Mouse (Mus musculus) embryonic fibroblast, embryonic 13.5 days (primary cell): ENCODE measurements at regions not wholly inside any gene's neighbourhood (a gene's known extent, or its start where the extent isn't known, plus 50 kb on each side); places are given as distances from the start of the nearest gene placed in this dataset.

Experiments
- H3K27ac ChIP-seq: 2 replicates; pipeline ENCODE4 v1.5.1; 2012; ENCODE audit warnings: low read length, control low read depth, inconsistent platforms; ENCODE audit not compliant: insufficient read depth
- H3K4me1 ChIP-seq: 2 replicates; pipeline ENCODE4 v1.6.1; 2011; ENCODE audit warnings: low read length; ENCODE audit not compliant: control insufficient read depth, insufficient read depth
- H3K4me3 ChIP-seq: 2 replicates; pipeline ENCODE4 v1.5.1; 2011; ENCODE audit warnings: mild to moderate bottlenecking, control low read depth, low read length; ENCODE audit not compliant: insufficient read depth
- CTCF ChIP-seq: IDR thresholded peaks from 2 replicates; pipeline ENCODE4 v1.5.1; 2011; ENCODE audit warnings: mild to moderate bottlenecking, control low read depth, low read length, moderate library complexity, borderline replicate concordance; ENCODE audit not compliant: insufficient read depth
- POLR2A ChIP-seq: IDR thresholded peaks from 2 replicates; pipeline ENCODE4 v1.6.1; 2011; ENCODE audit warnings: low read depth, mild to moderate bottlenecking, control low read depth, low read length, moderate library complexity

- H3K4me3 ChIP-seq: no peak overlapping the region
- TF ChIP-seq POLR2A (no peak), CTCF (no peak)
- H3K4me1 ChIP-seq: peaks cover 12% of the 10 kb centered on the region
- H3K27ac ChIP-seq: no peak overlapping the region
Measured at GRCm38 (mm10) chr15:62220620-62221019, 1297.8 kb upstream of the A1bg start.

- H3K4me1 ChIP-seq: peaks cover 12% of the 10 kb centered on the region
- no peak overlapping the region for H3K4me3 ChIP-seq
- TF ChIP-seq CTCF (no peak), POLR2A (no peak)
- H3K27ac ChIP-seq: no peak overlapping the region
Measured at GRCm38 (mm10) chr15:62219934-62220540, 1297.2 kb upstream of the A1bg start.

- TF ChIP-seq POLR2A: no peak
- no peak for TF ChIP-seq CTCF
- Histone ChIP-seq H3K4me3 (no peak overlapping the region), H3K27ac (no peak overlapping the region), H3K4me1 (peaks cover 12% of the 10 kb centered on the region)
Measured at GRCm38 (mm10) chr15:62218346-62219080, 1295.7 kb upstream of the A1bg start.

- TF ChIP-seq POLR2A (no peak), CTCF (no peak)
- Histone ChIP-seq H3K4me1 (peaks cover 3% of the 10 kb centered on the region; the same call in 1 of the 2 replicates), H3K4me3 (no peak overlapping the region), H3K27ac (no peak overlapping the region)
Measured at GRCm38 (mm10) chr15:62216688-62217477, 1294.1 kb upstream of the A1bg start.

GRCm38 (mm10) chr15:62215616-62216398 lies 1293.0 kb upstream of the A1bg start:
- Histone ChIP-seq H3K27ac (no peak overlapping the region), H3K4me1 (peaks cover 3% of the 10 kb centered on the region; the same call in 1 of the 2 replicates), H3K4me3 (no peak overlapping the region)
- TF ChIP-seq CTCF (no peak), POLR2A (no peak)

- peaks cover 3% of the 10 kb centered on the region; the same call in 1 of the 2 replicates for H3K4me1 ChIP-seq
- no peak overlapping the region for H3K27ac ChIP-seq
- TF ChIP-seq POLR2A (no peak), CTCF (no peak)
- no peak overlapping the region for H3K4me3 ChIP-seq
Measured at GRCm38 (mm10) chr15:62214300-62214699, 1291.5 kb upstream of the A1bg start.

GRCm38 (mm10) chr15:62212283-62212910 lies 1289.6 kb upstream of the A1bg start:
- no peak for TF ChIP-seq CTCF
- TF ChIP-seq POLR2A: no peak
- H3K27ac ChIP-seq: no peak overlapping the region
- peaks cover 6% of the 10 kb centered on the region; the same call in 1 of the 2 replicates for H3K4me1 ChIP-seq
- no peak overlapping the region for H3K4me3 ChIP-seq

- Histone ChIP-seq H3K4me3 (no peak overlapping the region), H3K27ac (no peak overlapping the region), H3K4me1 (peaks cover 3% of the 10 kb centered on the region; the same call in 1 of the 2 replicates)
- TF ChIP-seq POLR2A: no peak
- no peak for TF ChIP-seq CTCF
Measured at GRCm38 (mm10) chr15:62209881-62210481, 1287.2 kb upstream of the A1bg start.

GRCm38 (mm10) chr15:62209296-62209695 lies 1286.5 kb upstream of the A1bg start:
- no peak overlapping the region for H3K4me3 ChIP-seq
- peaks cover 3% of the 10 kb centered on the region; the same call in 1 of the 2 replicates for H3K4me1 ChIP-seq
- H3K27ac ChIP-seq: no peak overlapping the region
- no peak for TF ChIP-seq CTCF
- TF ChIP-seq POLR2A: no peak
